Mouse (Mus musculus) kidney, postnatal 10 days (tissue): Measurements from ENCODE around the gene Prr5.
A peak's percentile ranks its signal among the peaks of the same experiment; 100 is the strongest.

Source experiments
- DNase-seq: peaks from one replicate; pipeline ENCODE4 v3.0.0; 2021; ENCODE audit warnings: mixed read lengths

Gene Prr5

DNA sequence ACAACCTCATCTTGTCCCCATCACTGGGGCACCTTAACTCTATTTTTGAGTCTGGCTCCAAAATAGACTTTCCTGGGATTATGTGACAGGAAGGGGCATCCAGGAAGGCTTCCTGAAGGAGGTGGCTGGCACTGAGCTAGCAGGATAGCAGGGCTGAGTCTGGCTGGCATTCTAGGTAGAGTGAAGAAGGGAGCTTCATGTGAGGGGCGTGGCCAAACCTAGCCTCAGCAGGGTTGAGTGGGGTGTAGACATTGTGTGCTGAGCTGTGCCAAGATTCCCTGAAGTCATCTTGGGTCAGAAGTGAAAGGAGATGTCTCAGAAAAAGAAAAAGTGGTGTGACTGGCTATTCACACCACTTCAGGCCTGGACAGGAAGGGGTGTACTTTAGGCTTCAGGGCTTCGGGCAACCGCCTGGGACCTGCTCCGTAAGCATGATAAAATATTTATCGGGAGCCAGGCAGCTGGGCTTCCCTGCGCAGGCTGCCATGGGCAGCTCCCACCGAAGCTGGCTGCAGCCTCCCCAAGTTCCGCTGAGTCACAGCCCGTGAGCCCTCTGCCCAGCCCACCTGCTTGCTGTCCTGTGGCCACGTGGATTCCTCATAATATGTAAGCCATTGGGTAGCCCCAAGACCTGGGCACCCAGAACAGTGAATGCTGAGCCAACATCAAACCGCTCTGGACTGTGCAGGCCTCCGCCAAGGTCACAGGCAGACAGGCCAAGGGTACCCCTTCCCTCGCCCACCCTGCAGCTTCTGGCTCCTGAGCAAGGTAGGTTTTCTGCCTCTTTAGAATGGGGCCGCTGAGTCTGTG is at the start of gene Prr5:
TSS of gene Prr5 (plus strand) at position 683 of the 810 bp plus-strand sequence.
- peak; percentile 71 for DNase-seq

DNA sequence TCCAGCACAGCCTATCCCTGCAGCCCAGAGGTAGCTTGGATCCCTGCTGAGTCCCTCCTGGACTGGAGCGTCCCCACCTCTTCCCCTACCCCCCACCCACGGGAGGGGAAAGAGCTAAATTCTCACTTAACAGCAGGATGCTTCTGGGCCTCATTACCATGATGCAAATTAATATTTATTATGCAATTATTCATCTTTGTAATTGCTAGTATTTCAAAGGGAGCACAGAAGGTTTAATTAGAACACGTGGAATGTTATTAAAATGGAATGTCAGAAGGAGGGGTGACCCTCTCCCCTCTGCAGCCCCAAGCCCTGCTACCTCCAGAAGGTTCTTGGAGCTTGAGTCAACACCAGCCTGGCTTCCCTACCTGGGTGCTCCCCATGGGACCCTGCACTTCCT is 49.4 kb upstream of the Prr5 start:
- no peak for DNase-seq

DNA sequence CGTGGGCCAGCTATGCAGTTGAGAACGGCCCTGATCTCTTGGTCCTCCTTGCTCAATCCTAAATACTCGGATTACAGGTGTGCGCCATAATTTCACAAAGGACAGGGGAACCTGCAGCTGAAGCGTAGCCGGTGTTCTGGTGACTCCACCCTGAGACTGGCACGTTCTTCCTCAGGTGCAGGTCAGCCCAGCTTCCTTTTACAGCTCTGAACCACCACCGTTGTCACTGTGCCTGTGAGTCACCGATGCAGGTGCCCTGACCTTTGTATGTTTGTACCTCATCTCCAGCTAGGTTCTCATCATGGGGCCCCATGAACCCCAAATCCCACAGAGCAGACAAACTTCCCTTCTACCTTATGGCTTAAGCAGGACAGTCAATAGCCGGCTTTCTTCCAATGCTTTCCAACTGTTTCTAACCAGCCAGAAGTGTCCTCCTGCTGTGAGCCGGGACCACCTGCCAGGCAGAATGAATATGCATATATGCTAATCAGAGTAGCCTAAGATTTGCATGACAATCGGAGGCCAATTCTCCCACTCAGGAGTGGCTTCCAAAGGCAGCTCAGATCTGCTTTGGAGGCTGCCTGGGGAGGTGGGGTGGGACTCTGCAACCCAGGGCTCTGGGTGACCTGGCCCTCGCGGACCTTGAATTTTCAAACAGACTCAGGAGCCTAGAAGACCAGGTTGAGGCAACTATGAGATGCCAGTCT is 47.5 kb upstream of the Prr5 start:
- DNase-seq: no peak

DNA sequence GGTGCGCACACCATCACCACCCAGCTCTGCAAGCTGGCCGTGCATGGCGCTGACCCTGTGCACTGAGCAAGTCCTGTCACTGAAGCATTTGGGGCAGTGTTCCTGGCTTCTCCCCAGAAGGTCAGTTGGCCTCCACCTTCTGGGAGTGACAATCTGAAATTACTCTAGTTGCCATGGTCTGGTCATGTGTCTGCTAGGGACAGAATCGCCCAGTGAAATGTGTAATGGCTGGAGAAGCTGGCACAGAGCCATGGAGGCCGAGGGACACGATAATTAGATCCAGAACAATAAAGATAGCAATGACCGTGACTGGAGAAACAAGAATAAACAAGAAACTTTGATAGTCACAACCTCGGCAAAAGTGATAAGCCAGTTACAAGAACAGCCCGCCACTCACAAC is 44.5 kb upstream of the Prr5 start:
- peak; percentile 78 for DNase-seq

DNA sequence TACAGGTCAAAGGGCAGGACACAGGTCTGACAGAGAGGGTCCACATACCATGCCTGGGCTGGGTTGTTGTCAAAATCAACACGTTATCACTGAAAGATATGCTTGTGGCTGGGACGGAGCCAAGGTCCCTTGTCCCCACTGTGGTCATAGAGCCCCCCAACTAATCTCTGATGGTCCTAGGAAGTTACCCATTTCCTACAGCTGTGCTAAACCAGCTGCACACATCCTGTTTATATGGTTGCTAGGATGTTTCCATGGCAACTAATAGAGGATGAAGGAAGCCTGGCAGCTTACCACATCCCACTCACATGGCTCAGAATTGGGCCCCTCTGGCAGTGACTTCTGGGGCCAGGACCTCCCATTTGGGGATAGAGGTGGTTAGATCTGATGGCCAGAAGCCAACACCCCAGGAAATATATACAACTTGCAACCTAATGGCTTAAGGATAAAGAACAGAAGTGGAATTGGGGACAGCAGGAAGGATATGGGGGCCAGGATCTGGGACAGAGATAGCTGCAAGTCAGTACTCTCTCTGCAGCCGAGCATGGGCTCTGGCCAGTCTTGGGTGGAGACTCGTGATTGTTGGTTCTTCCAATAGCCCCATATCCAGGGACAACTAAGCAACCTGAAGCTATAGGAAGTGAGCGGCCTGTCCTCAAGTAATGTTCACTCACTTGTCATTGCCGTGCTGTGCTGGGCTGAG is 43.6 kb upstream of the Prr5 start:
- DNase-seq: peak; percentile 60

DNA sequence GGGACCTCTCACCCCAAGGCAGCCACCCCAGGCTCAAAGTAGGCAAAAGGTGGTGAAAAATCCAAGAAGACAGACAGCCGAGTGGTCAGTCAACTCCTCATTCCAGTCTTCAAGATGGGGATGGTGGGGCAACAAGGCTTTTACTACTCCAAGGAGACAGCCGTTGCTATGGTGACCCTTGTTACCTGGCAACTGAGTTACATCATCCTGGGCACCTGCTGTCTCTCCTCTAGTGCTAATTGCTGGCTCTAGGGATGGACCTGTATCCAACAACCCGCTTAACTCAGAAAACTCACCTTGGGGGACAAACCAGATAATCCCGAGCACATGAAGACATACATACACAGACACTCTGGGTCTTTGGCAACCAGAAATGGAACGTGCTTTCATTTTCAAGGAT is 42.1 kb upstream of the Prr5 start:
- no peak for DNase-seq

DNA sequence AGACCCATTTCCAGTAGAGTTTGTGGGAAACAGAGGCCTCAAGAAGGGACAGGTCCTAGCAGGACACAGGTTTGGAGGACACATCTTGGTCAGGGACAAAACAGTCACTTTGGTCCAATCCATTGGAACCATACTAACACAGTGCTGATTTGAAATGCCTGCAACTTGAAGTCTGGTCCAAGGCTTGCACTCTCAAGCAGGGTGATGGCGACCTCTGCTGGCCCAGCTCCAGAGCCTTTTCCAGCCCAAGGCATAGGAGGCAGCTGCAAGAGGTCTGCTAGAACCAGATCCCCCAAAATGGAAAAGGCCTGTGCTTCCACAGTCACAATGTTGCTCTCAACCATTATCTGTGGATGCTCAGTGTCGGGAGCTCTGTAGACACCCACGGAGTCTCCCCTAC is 39.7 kb upstream of the Prr5 start:
- peak; percentile 88 for DNase-seq

DNA sequence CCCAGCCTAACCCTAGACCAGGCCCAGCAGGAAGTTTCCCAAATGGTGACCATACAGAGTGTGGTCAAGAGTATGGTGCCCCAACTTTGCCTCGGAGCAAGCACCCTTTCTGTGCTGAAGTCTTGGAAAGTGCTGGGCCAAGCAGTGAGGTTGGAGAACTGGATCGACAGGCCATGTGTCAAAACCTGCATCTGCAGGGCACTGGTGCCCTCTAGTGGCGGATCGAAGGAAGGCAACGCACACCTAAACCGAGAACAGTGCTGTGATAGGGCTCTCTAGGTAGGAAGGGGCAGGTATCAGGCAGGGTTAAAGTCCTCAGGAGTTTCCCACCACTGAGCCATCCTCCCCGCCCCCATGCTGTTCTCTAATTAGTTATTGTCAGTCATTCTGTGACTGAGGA is 37.9 kb upstream of the Prr5 start:
- DNase-seq: peak; percentile 89

DNA sequence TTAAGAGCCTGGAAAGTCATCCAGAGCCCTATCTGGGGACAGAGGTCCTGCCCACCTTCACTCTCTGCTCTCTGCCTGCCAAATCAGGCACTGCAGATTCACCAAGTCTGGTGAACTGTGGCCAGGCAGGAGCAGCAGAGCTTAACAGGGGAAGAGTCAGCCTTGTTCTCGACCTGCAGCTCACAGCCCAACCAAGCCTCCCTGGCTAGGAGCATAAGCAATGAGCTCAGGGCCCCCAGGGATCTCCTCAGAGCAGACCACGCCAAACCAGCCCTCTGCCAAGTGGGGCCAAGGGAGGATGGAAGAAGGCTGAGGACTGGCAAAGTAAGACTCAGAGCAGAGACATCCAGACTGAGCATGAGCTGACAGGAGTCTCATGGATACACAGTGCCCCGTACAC is 35.1 kb upstream of the Prr5 start:
- peak; percentile 46 for DNase-seq

DNA sequence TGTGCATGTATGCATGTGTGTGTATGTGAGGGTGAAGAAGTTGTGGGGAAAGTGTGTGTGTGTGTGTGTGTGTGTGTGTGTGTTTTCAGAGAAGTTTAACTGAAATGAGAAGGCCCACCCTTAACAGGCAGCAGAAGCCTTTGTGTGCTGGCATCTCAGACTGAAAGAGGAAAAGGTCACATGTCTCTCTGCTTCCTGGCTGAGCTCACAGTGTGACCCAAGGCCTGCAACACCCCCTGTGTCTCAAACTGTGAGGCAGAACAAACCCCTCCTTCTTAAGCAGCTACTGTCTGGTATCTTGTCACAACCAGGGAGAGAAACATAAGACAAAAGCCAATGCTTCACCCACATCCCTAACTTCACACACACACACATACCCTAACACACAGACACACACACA is 31.0 kb upstream of the Prr5 start:
- DNase-seq: peak; percentile 31

DNA sequence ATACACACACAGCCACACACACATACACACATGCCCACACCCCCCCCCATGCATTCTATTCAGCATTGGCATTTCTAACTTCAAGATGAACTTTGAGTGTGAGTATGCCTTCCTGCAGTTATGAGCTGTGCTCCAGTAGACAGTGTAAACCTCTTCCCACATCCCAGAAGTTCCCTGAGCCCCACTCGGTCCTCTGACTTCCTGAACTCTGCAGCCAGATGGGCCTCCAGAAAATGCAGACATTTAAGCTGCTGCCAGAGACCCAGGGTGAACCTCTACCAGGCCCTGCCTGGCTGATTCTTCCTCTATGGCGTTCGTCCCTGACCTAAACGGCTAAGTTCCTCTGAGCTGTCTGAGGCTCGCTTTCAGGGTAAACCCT is 30.4 kb upstream of the Prr5 start:
- DNase-seq: no peak

DNA sequence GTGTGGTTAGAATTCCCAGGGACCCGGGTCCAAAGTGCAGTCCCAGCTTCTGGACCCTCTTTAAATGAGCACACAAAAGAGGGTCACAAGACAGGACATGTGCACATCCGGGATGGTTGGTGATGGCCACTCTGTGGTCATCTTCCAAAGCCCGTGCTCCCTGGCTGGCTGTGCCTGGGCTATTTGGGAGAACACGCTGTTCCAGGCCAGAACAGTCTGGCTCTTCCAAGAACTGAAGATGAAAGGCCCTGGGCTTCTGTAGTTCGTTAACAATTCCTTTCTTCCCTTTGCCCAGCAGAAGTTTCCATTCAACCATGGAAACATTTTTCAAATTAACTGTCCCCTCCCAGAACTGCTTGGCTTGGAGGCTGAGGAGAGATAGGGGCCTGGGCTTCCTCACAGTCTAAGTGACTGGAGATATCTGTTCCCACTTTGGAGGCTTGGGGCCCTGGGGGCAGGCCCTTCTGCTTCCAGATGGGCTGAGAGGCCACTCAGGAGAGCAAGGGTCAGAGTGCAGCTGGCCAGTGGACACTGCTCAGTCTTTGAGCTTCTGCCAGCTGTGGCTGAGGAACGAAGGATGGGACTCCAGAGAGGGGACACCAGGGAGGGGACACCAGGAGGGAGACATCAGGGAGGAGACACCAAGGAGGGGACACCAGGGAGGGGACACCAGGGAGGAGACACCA is 29.8 kb upstream of the Prr5 start:
- DNase-seq: peak; percentile 62

DNA sequence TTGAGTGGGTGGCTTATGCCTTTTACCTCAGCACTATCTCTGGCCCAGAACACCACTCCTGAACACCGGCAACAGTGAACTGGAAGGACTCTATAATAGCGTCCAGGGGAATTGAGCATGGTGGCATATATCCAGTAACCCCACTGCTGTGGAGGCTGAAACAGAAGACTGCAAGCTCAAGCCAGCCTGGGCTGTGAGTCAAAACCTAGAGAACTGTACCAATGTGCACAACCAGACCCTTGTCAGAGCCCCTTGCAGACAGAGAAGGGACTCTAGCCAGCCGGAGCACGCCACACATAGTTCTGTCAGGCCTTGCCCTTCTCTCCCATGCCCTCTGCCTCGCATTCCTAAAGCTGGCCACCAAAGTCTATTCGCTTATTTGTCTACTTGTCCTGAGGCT is 28.7 kb upstream of the Prr5 start:
- no peak for DNase-seq

DNA sequence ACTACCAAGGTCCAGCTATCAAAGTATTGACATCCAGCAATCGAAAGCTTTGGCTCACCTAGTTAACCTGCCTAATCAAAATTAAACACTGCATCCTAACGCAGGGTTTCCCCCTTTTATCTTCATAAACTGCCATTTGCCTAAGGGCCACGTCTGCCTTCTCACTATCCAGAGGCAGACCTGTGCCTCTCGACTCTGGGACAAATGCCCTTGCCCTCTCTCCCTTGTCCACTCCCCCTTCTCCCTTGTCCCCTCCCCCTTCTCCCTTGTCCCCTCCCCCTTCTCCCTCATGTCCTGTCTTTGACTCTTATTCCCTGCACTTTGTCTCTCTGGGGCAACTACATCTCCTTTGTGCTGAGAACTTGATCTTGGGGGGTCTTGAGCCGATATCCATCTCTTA is 28.3 kb upstream of the Prr5 start:
- DNase-seq: no peak

DNA sequence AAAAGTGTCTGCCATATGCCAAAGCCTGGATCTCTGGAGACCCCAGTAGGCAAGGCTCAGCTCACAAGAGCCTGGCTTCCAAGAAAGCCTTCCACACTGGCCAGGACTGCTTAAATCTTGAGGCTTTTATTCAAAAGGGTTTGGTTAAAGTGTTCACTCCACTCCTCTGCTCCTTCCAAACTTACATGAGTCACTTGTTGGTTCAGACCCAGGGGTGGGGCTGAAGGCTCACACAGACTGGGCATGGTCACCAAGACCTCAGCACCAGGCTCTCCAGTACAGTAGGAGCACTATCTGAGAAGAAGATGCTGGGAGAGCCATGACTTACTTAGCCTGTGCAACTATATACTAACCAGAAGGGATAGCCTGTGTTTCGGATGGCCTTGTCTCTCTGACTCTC is 27.5 kb upstream of the Prr5 start:
- DNase-seq: no peak

DNA sequence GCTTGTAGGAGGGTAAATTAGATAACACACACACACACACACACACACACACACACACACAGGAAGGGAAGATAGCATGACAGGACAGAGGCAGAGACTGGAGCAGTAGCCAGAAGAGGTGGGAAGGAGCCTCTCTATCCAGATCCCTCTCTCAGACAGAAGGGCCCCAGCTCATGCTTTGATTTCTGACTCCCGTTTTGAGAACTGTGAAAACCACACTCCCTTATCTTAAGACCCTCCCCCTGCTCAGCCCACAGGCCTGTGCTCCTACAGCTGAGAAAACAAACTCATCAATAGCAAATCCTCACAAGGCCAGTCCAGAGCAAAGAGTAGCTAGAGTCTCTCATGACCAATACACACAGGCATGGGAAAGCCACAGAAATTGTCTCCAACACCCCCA is 26.2 kb upstream of the Prr5 start:
- DNase-seq: no peak

DNA sequence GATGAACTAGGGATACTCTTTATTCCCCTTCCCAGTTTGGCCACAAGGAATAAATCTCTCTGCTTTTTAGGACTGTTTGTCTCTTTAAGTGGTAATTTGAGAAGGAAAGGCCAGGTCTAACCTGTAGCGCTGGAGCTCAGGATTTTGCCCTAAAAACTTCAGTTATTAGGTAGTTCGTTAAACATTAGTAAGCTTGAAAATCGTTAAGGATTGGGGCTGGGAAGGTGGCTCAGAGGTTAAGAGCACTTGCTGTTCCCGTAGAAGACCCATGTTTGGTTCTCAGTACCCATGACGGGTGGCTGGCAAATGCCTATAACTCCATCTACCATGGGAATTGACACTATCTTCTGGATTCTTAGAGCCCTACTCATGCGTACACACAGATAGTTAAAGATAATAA is 17.9 kb upstream of the Prr5 start:
- no peak for DNase-seq

DNA sequence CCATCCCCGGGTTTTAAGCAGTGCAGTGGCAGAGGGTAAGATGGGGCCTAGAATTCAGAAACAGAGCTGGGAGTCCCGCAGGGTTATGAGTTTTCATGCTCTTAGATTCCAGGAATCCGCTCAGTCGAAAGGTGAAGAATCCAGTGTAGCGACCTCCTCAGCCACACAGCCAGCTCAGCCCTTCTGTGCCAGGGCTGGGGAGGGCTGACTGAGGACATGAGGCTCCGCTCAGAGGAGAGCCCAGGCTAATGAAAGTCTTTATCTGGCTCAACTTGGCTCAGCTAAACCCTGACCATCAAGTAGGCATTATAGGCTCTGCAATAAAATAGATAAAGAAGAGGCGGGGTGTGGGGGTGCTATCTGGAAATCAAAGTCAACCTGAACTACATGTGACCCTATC is 16.3 kb upstream of the Prr5 start:
- peak; percentile 11 for DNase-seq

DNA sequence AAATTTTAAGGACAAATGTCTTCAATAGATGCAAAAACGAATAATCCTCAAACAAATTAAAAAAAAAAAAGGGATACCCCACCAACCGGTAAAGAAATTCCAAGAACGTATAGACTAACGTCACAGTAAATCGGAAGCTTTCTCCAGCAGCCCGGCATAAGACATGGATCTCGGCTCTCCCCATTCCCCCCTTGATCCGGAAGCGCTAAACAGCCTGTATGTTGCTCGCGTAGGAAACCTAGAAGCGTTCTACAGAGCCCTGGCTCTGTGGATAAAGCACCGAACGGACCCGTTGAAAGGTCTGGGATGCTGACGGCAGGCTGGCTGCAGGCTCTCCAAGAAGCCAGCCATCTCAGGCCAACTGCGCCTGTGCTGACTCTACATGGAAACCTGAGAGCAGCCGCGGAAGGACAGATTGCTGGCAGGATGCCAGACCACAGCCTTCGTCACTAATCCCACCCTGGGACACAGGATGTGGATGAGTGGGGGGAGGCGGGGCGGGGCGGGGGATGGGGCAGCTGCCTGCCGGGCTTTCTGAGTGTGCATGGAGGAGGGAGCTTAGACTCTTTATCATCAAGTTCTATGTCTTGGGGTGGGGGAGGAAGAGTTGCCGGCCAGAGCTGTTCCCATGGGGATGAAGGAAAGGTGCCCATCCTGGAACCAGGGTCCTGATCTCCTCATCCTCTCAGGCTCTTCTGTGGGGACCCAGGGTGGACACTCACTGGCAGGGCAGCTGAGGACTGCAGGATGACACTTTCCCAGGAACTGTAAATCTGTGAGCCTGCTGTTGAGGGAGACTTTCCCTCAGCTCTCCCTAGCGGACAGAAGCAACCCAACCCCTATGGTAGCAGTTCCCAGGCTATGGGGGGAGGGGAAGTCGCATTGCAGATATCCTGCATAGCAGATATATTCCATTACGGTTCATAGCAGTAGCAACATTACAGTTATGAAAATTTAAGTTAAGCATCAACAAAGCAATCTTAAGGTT is 15.1 kb upstream of the Prr5 start:
- peak; percentile 95 for DNase-seq

DNA sequence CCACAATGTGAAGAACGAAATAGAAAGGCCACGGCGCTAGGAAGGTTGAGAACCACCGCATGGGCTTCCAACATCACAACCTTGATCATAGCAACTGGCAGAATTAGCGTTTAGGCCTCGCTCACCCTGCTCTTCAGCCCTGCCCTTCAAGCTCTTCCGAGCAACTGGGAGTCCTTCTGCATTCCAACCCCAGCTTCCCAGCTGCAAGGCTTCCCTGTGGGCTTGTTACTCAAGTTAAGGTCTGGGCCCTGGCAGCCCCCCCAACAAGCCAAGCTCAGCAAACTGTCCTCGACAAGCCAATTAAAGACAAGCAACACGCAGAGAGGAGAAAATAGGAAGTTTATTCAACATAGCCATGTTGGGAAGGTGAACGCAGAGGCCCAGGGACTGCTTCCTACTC is 14.4 kb upstream of the Prr5 start:
- DNase-seq: peak; percentile 49

DNA sequence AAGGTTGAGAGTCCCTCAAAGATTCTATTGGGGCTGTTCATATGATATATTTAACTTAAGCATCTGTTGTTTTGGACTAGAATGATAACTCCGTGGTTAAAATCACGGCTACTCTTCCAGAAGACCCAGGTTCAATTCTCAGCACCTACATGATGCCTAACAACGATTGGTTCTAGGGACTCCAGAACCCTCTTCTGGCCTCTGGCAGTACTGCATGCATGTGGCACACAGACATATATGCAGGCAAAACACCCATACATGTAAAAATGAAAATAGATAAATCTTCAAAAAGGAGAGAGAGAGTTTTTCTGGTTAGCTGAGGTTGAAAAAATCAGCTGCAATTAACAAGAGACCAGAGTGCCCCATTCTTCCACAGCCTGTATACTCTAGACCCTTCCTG is 12.7 kb upstream of the Prr5 start:
- DNase-seq: no peak
